Comparison of ENCODE assay signal across 17 mouse cellular contexts in the genomic region with DNA sequence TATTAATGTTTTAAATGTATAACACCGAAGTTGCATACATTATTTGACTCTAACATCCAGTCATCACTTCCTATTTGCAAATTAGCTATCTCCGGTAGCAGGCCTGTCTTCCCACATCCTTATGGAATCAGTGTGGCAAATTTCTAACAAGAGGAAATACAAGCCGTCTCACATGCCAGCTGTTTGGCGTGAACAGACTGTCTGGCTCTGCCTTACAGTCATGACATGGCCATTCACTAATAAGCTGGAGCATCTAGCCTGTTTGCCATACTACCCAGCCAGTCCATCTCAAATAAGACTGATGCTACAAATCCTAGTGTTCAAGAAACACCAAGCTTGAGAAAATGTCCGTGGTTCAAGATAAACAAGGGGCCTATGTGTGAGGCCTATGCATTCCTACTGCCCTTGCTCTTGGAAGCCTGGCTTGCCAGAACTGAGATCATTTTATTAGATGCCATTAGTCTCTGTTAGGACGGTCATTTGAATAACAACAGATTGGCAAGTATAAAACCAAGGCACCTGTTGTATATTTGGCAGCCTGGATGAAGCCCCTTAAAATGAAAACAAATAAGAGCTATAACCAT.
A peak's percentile ranks its signal among the peaks of the same experiment; 100 is the strongest.
DNase-seq lines count a peak whose midpoint lies in the region; ATAC-seq and TF ChIP-seq lines count a peak whose summit lies in the region.
"Had no signal": no experiment of that assay in that cellular context is flagged by ENCODE, and none has a peak within 500 bp of the region (broad histone marks: within the 10 kb centered on the region; RNA-seq: fewer than 3 reads in every experiment).

No protein-coding gene starts in this region.

- no peak overlapping the region for H3K4me2 ChIP-seq in hindbrain, embryonic 11.5 days (replicated peaks; ENCODE audit: low read depth, low read length)
- H3K4me2 ChIP-seq in hindbrain, postnatal 0 days (ENCODE audit: low read depth, low read length), result no peak overlapping the region
- H3K4me2 ChIP-seq: heart, embryonic 12.5 days had no signal

- no peaks in the 10 kb centered on the region for H3K4me1 ChIP-seq in hindbrain, embryonic 11.5 days (replicated peaks; ENCODE audit: control insufficient read depth, insufficient read depth, low read length)
- H3K4me1 ChIP-seq in hindbrain, embryonic 10.5 days (replicated peaks), result peaks cover 6% of the 10 kb centered on the region
- peaks cover 24% of the 10 kb centered on the region; the same call in 1 of the 2 replicates for H3K4me1 ChIP-seq in hindbrain, postnatal 0 days (ENCODE audit: insufficient read depth, low read length)
- H3K4me1 ChIP-seq: megakaryocyte, embryonic 14.5 days had no signal

- H3K27ac ChIP-seq in hindbrain, embryonic 11.5 days (ENCODE audit: low read depth, low read length), result no peak overlapping the region
- no peak overlapping the region for H3K27ac ChIP-seq in hindbrain, embryonic 10.5 days
- no peak overlapping the region for H3K27ac ChIP-seq in hindbrain, postnatal 0 days

- ATAC-seq in hindbrain, embryonic 11.5 days (ENCODE audit: low FRiP score), result peak; percentile 45; the same call in 1 of the 2 replicates
- 0 out of 2 replicates have a peak, but pooled peaks have one; percentile 64 for ATAC-seq in hindbrain, postnatal 0 days
- ATAC-seq: liver, postnatal 0 days had no signal

- no peaks in the 10 kb centered on the region for H3K36me3 ChIP-seq in hindbrain, embryonic 11.5 days (ENCODE audit: control insufficient read depth, insufficient read depth, low read length)
- H3K36me3 ChIP-seq in hindbrain, embryonic 10.5 days, result no peaks in the 10 kb centered on the region
- no peaks in the 10 kb centered on the region for H3K36me3 ChIP-seq in hindbrain, postnatal 0 days (ENCODE audit: insufficient read depth, low read length)
- H3K36me3 ChIP-seq: heart, embryonic 12.5 days had no signal

- peak; percentile 13 for DNase-seq in hindbrain, embryonic 11.5 days (ENCODE audit: low spot score)
- no peak for DNase-seq in hindbrain, embryonic 10.5 days (ENCODE audit: low spot score)
- DNase-seq in Muller cell, postnatal 12 days (ENCODE audit: inconsistent ontology term), result peak; percentile 54
- peak; percentile 70 for DNase-seq in brain, embryonic 14.5 days (ENCODE audit: low read depth)
- peak; percentile 36 for DNase-seq in hindbrain, postnatal 0 days (ENCODE audit: low spot score)
- no peak for DNase-seq in heart, adult 18-20 months
- no peak for DNase-seq in heart, postnatal 25 days (ENCODE audit: low spot score)
- DNase-seq: adrenal gland, adult 2 months; cerebellum, postnatal 10 days; heart, postnatal 14 days; kidney, adult 9 months; kidney, postnatal 25 days; liver, postnatal 0 days; lung, postnatal 14 days; thymus, postnatal 36 days had no signal

- intact Hi-C loops in heart, postnatal 25 days (cut with DNase I), result no loop called here

- no peak overlapping the region for H3K4me3 ChIP-seq in hindbrain, embryonic 11.5 days (ENCODE audit: low read depth, low read length)
- no peak overlapping the region for H3K4me3 ChIP-seq in hindbrain, embryonic 10.5 days
- no peak overlapping the region for H3K4me3 ChIP-seq in hindbrain, postnatal 0 days (ENCODE audit: low read length)
- H3K4me3 ChIP-seq: heart, embryonic 12.5 days; megakaryocyte, embryonic 14.5 days had no signal

- TF ChIP-seq CTCF in brain, embryonic 14.5 days (IDR thresholded peaks at IDR 0.05; ENCODE audit: borderline replicate concordance, extremely low read depth, insufficient read depth, insufficient read length), result no peak
- no peak for TF ChIP-seq CTCF in hindbrain, postnatal 0 days (IDR thresholded peaks at IDR 0.05; ENCODE audit: low read depth)

- no peaks in the 10 kb centered on the region for H3K27me3 ChIP-seq in hindbrain, embryonic 11.5 days (ENCODE audit: control insufficient read depth, insufficient read depth, low read length)
- H3K27me3 ChIP-seq in hindbrain, embryonic 10.5 days (ENCODE audit: insufficient read depth, poor library complexity, severe bottlenecking), result no peaks in the 10 kb centered on the region
- no peaks in the 10 kb centered on the region for H3K27me3 ChIP-seq in hindbrain, postnatal 0 days (ENCODE audit: insufficient read depth, low read length)
- H3K27me3 ChIP-seq: heart, embryonic 12.5 days; megakaryocyte, embryonic 14.5 days had no signal

- no peak overlapping the region for H3K9ac ChIP-seq in hindbrain, embryonic 11.5 days (ENCODE audit: low read depth, low read length)
- no peak overlapping the region for H3K9ac ChIP-seq in hindbrain, postnatal 0 days (replicated peaks; ENCODE audit: low read length)
- H3K9ac ChIP-seq: heart, embryonic 12.5 days; liver, postnatal 0 days had no signal

- WGBS in hindbrain, embryonic 11.5 days, result 76% methylated on average over 6 of the region's 6 CpGs
- 81% methylated on average over 6 of the region's 6 CpGs for WGBS in hindbrain, embryonic 10.5 days
- 33% methylated on average over 6 of the region's 6 CpGs for WGBS in hindbrain, postnatal 0 days

- TF ChIP-seq POLR2A in brain, embryonic 14.5 days (IDR thresholded peaks at IDR 0.05; ENCODE audit: borderline replicate concordance, extremely low read depth, insufficient read depth, insufficient read length, poor library complexity, severe bottlenecking), result no peak

- no peaks in the 10 kb centered on the region for H3K9me3 ChIP-seq in hindbrain, embryonic 11.5 days (ENCODE audit: control insufficient read depth, low read length)
- H3K9me3 ChIP-seq in hindbrain, embryonic 10.5 days, result no peaks in the 10 kb centered on the region
- no peaks in the 10 kb centered on the region for H3K9me3 ChIP-seq in hindbrain, postnatal 0 days (ENCODE audit: low read length)
- H3K9me3 ChIP-seq: heart, embryonic 12.5 days; megakaryocyte, embryonic 14.5 days had no signal

Comparison
In these comparisons a context has a peak if more than half of its experiments do, and no peak if none do; other contexts are left out.
1. DNase-seq: peak in hindbrain, embryonic 11.5 days (single experiment), Muller cell, postnatal 12 days (single experiment), brain, embryonic 14.5 days (single experiment) and hindbrain, postnatal 0 days (single experiment); none in hindbrain, embryonic 10.5 days (single experiment), heart, adult 18-20 months (0 of 2) and heart, postnatal 25 days (single experiment).